Mouse (Mus musculus) testis, adult 2 months (tissue): Measurements from ENCODE around the gene Kif1bp. TPM values are rescaled to one million over a fixed set of nuclear protein-coding genes. Genes with fewer than 3 reads are reported as not detected.

Experiments
- H3K27ac ChIP-seq: fragments of 200-500 bp; 2 replicates; pipeline ENCODE4 v1.5.1; 2012; ENCODE audit warnings: low read depth, low read length; ENCODE audit not compliant: control insufficient read depth, insufficient read depth
- H3K27me3 ChIP-seq: fragments of 200-500 bp; 2 replicates; pipeline ENCODE4 v1.6.1; 2012; ENCODE audit warnings: mild to moderate bottlenecking, low read length, moderate library complexity; ENCODE audit not compliant: control insufficient read depth, insufficient read depth
- H3K36me3 ChIP-seq: fragments of 200-500 bp; 2 replicates; pipeline ENCODE4 v1.6.1; 2012; ENCODE audit warnings: mild to moderate bottlenecking, low read length; ENCODE audit not compliant: control insufficient read depth, insufficient read depth
- H3K4me1 ChIP-seq: fragments of 200-500 bp; 2 replicates; pipeline ENCODE4 v1.6.1; 2012; ENCODE audit warnings: low read length; ENCODE audit not compliant: control insufficient read depth, insufficient read depth
- H3K4me3 ChIP-seq: fragments of 200-500 bp; 2 replicates; pipeline ENCODE4 v1.5.1; 2012; ENCODE audit warnings: low read depth, mild to moderate bottlenecking, low read length, moderate library complexity, mixed read lengths; ENCODE audit not compliant: control insufficient read depth
- CTCF ChIP-seq: fragments of 200-500 bp; IDR thresholded peaks from 2 replicates; pipeline ENCODE4 v1.5.1; 2012; ENCODE audit warnings: low read depth, mild to moderate bottlenecking, inconsistent platforms, low read length, moderate library complexity; ENCODE audit not compliant: control insufficient read depth, insufficient read depth, insufficient replicate concordance
- POLR2A ChIP-seq: fragments of 200-500 bp; IDR thresholded peaks from 2 replicates; pipeline ENCODE4 v1.6.1; 2012; ENCODE audit warnings: low read depth, mild to moderate bottlenecking, inconsistent platforms, low read length, moderate library complexity; ENCODE audit not compliant: control insufficient read depth
- polyA plus RNA-seq: library from polyadenylated mRNA; depleted of rRNA; stranded (reverse); fragments of >200 nt; gene quantifications from 2 replicates; pipeline ENCODE4 v1.2.3, GENCODE M21; 2012

Gene Kif1bp
- polyA plus RNA-seq, 1 experiment, result 41.7 TPM

DNA sequence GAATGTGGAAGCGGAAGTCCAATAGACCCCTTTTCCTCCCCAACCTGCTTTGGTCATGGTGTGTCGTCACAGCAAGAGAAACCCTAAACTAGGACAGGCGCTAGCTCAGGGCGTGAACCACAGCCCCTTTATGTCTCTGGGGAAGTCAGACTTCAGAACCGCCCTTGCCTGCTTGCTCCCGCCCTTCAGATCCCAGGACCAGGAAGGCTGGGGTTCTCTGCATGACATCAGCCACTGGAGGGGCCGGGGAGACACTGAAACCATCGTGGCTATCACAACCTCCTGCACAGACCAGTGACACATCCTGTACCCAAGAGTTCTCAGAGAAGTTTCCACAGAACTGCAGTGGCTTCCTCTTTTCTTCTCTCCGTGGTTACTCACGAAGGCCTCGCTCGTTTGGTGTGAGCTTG lies 34.9 kb downstream of the Kif1bp start:
- Histone ChIP-seq H3K4me1 (peaks cover 11% of the 10 kb centered on the region), H3K27ac (no peak overlapping the region), H3K36me3 (no peaks in the 10 kb centered on the region), H3K27me3 (no peaks in the 10 kb centered on the region), H3K4me3 (no peak overlapping the region)
- no peak for TF ChIP-seq POLR2A
- no peak for TF ChIP-seq CTCF

DNA sequence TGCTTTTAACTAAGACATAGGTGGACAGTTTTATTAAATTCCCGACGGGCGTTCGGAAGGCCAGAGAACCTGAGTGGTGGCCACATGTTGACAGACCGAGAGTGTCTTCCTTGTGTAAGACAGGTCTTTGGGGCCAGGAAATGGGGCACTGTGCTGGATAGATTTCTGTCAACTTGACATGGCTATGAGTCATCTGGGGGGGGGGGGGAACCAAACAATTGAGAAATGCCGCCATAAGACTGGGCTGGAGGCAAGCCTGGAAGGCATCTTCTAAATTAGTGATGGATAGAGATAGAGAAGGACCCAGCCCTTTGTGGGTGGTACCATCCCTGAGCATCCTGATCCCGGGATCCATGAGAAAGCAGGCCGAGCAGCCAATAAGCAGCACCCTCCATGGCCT lies 35.3 kb downstream of the Kif1bp start:
- no peaks in the 10 kb centered on the region for H3K27me3 ChIP-seq
- no peak overlapping the region for H3K27ac ChIP-seq
- peaks cover 11% of the 10 kb centered on the region for H3K4me1 ChIP-seq
- no peak overlapping the region for H3K4me3 ChIP-seq
- TF ChIP-seq POLR2A (no peak), CTCF (no peak)
- no peaks in the 10 kb centered on the region for H3K36me3 ChIP-seq

DNA sequence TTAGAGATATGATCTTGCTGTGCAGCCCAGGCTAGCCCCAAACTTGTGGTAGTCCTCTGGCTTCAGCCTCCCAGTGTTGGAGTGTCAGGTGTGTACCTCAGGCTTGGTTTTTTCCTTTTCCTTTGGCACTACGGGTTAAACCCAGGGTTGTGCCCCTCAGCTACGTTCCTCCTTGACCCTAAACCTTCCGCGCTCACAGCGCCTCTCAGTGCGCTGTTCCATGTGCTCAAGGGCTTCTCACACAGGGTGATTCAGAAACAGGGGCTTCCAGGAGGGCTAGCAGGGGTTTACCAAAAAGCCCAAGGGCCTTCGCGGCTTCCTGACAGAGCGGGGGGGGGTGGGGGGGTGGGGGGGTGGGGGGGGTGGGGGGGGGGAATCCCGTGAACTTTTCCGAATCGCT lies 35.8 kb downstream of the Kif1bp start:
- Histone ChIP-seq H3K4me3 (no peak overlapping the region), H3K27me3 (no peaks in the 10 kb centered on the region), H3K27ac (no peak overlapping the region), H3K36me3 (no peaks in the 10 kb centered on the region), H3K4me1 (peaks cover 11% of the 10 kb centered on the region)
- TF ChIP-seq POLR2A, result no peak
- no peak for TF ChIP-seq CTCF

DNA sequence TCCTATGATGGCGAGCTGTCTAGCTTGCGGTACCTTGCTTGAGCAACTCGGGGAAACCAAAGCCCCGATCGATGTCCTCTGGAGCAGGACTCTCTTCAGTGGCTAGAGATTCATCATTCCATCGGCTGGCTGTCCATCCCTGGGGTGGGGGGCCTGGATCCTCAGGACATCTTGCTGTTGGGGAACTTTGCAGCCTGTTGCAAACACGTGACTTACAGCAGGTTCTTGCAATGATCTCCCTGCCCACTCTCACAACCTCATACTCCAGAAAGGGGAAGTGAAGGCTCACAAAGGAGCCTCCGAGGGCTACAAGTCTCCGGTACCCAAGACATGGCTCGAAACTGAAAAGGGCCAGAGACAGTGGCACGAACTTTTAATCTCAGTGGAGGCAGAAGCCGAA lies 36.8 kb downstream of the Kif1bp start:
- H3K27me3 ChIP-seq, result no peaks in the 10 kb centered on the region
- TF ChIP-seq CTCF, result no peak
- no peak for TF ChIP-seq POLR2A
- no peak overlapping the region for H3K27ac ChIP-seq
- no peaks in the 10 kb centered on the region for H3K36me3 ChIP-seq
- H3K4me3 ChIP-seq, result no peak overlapping the region
- peaks cover 11% of the 10 kb centered on the region for H3K4me1 ChIP-seq

DNA sequence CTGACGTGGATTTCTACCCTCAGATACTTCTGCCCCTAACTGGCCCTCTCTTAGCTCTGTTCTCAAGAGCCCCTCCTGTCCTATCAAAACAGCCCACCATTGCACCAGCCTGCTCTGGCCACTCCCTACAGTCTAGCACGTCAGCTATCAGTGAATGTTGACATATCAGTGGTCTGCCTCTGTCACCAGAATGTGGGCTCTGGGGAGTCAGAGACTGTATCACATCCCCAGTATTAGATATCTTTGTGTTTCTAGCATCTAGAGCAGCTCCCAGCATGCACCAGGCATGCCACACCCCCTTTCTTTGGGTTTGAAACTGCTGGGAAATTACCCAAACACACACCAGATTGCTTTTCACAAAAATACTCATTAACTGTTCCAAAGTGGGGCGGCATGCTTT lies 37.5 kb downstream of the Kif1bp start:
- no peak overlapping the region for H3K27ac ChIP-seq
- peaks cover 11% of the 10 kb centered on the region for H3K4me1 ChIP-seq
- TF ChIP-seq CTCF (no peak), POLR2A (no peak)
- H3K27me3 ChIP-seq, result no peaks in the 10 kb centered on the region
- H3K36me3 ChIP-seq, result no peaks in the 10 kb centered on the region
- H3K4me3 ChIP-seq, result no peak overlapping the region

DNA sequence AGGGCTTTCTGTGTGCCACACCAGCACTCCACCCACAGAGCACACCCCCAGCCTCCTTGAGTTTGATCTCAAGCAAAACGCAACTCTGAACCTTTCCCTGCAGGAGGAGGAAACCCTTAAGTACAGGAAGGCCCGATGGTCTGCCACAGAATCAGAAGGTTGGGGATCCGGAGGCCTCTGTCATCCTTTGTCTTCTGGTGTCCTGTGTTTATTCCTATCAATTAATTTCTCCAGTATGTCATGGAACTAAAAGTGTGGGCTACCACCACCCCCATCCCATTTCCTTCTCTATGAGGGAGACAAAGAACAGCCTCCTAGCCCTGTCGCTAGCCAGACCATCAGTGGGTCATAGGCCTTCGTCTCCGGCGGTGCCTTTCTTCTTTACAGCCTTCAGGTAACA lies 43.7 kb downstream of the Kif1bp start:
- Histone ChIP-seq H3K4me3 (peak overlapping the region; percentile 77), H3K4me1 (peaks cover 3% of the 10 kb centered on the region; the same call in 1 of the 2 replicates), H3K27ac (peak overlapping the region; percentile 50; the same call in 1 of the 2 replicates), H3K27me3 (no peaks in the 10 kb centered on the region), H3K36me3 (no peaks in the 10 kb centered on the region)
- TF ChIP-seq CTCF (no peak), POLR2A (no peak)

DNA sequence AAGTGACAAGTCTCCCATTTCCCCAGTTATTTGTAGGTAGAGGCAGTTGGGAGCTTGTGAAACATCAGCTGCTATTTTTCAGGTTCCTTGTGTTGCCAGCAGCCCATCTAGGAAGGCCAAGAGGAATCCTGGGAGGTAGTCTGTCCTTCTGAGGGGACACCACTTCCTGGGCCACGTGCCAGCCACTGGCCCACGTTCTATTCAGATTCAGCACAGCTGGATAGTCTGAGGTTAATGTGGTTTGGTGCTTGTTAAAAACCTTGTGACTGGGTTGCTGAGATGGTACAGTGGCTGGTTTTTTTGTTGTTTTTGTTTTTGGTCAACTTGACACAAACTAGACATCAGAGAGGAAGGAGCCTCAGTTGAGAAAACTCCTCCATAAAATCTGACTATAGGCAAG lies 45.4 kb downstream of the Kif1bp start:
- no peaks in the 10 kb centered on the region for H3K36me3 ChIP-seq
- TF ChIP-seq CTCF (no peak), POLR2A (no peak)
- no peak overlapping the region for H3K4me3 ChIP-seq
- H3K4me1 ChIP-seq, result peaks cover 3% of the 10 kb centered on the region; the same call in 1 of the 2 replicates
- no peaks in the 10 kb centered on the region for H3K27me3 ChIP-seq
- no peak overlapping the region for H3K27ac ChIP-seq

DNA sequence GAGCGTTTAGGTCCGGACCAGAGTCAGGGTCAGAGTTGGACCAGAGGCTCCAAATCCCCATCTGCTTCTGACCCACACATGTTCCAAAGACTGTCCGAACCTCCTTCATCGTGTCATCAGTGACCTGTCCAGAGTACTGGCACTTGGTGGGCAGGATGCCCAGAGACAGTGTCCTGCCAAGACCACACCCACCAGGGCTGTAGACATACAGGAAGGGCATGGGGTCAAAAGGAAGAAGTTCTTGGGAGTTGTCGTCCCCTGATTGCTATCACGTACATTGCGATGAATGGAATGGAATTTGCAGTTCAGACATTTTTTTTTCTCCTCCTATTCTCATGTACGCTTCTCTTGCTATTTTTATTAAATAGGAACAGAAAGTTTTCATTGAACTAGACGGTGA lies 48.1 kb downstream of the Kif1bp start:
- TF ChIP-seq CTCF, result no peak
- no peak for TF ChIP-seq POLR2A
- Histone ChIP-seq H3K36me3 (no peaks in the 10 kb centered on the region), H3K4me3 (no peak overlapping the region), H3K27me3 (no peaks in the 10 kb centered on the region), H3K27ac (no peak overlapping the region), H3K4me1 (peaks cover 3% of the 10 kb centered on the region; the same call in 1 of the 2 replicates)
